Mouse (Mus musculus) layer of hippocampus, adult 11-12 months (tissue): ENCODE measurements around the gene Zer1.

Experiments
- DNase-seq: peaks from one replicate; pipeline ENCODE4 v3.0.0; 2022; ENCODE audit warnings: low spot score

Gene Zer1

GRCm38 (mm10) chr2:30051992-30052761 lies 72.2 kb downstream of the Zer1 start:
- DNase-seq = no peak

DNA sequence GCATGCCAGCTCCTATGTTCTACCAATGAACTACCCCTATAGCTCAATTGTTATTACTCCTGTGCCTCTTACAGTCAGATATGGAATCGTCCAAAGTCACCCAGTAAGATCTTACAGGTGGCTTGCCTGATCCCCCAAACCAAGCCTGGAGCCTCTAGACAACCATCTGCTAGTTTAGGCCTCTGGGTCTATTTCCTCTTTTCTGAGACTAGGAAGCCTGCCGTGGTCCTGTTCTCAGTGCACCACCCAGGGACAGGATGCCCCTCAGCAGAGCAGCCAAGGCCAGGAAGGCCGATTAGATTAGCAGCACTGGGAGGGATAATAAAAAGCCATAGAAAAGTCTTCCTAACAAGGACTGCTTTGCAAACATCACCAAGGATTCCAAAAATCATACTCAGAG lies 74.6 kb downstream of the Zer1 start:
- DNase-seq = no peak

DNA sequence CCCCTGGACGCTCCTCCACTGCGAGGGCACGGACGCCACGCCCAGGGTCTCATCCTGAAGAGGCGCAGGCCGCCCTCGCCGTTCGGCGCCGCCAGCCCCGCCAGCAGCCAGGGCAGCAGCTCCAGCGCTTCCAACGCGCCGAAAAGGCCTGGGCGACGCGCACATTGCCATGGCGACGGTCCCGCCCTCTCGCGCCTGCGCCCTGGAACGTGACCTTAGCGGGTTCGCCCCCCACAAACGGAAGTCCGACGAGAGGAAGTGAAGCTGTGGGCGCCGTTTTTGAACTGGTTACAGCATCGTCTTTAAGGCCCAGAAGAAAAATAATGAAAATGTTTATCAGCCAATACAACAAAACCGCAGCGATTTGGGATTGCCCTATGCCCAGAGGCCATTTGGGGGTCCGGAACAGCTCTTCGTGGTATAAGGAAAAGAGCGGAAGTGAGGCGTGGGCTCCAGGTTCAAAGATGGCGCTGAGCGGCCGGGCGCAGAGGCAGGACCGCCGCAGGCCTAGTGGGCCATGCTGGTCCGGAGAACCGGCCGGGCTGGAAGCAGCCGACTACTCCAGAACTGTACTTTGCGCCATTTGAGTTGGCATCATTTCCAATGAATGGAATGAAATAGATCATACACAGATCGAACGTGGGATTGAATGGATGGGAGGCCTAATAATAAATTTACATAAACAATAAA lies 75.5 kb downstream of the Zer1 start, which contains the start of gene Wdr34:
TSS of gene Wdr34 (minus strand) at position 183 of the 690 bp plus-strand sequence.
- DNase-seq = peak; percentile 97

DNA sequence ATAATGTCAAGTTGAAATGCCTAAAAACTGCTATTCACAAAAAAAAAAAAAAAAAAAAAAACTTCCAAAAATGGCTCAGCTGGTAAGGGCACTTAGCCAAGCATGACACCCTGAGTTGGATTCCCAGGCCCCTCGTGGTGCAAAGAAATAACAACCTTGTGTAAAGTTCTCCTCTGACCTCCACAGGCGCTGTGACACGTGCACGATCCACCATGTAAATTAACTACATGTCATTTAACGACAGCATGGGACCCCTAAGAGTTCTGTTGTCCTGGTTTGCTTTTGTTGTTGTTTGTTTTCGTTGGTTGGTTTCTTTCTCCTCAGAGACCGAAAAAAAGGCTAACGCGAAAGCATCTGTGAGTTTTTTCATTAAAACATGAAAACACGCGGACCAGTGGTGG lies 76.3 kb downstream of the Zer1 start:
- DNase-seq = no peak
